Comparison of ENCODE assay signal across 10 mouse cellular contexts in genomic region chr3:129823293-129823692, GRCm38 (mm10). TPM values are rescaled to one million over a fixed set of nuclear protein-coding genes. Genes with fewer than 3 reads are reported as not detected.
DNase-seq lines count a peak whose midpoint lies in the region; ATAC-seq lines count a peak whose summit lies in the region.
"Had no signal": no experiment of that assay in that cellular context is flagged by ENCODE, and none has a peak within 500 bp of the region (broad histone marks: within the 10 kb centered on the region; RNA-seq: fewer than 3 reads in every experiment).

No protein-coding gene starts in this region.

- no peaks in the 10 kb centered on the region for H3K9me3 ChIP-seq in forebrain, embryonic 13.5 days (replicated peaks)
- H3K9me3 ChIP-seq in forebrain, embryonic 11.5 days (ENCODE audit: control insufficient read depth, low read length), result no peaks in the 10 kb centered on the region
- no peaks in the 10 kb centered on the region for H3K9me3 ChIP-seq in lung, embryonic 16.5 days (ENCODE audit: control insufficient read depth, low read length)
- no peaks in the 10 kb centered on the region for H3K9me3 ChIP-seq in liver, embryonic 16.5 days (replicated peaks; ENCODE audit: control insufficient read depth, low read length)

- DNase-seq in forebrain, embryonic 11.5 days (ENCODE audit: low spot score), result no peak
- DNase-seq in lung, postnatal 25 days (ENCODE audit: low spot score), result no peak
- DNase-seq in adrenal gland, postnatal 36 days, result no peak
- DNase-seq in heart, adult 8-10 months (ENCODE audit: low spot score), result no peak

- H3K9ac ChIP-seq in forebrain, embryonic 13.5 days, result no peak overlapping the region
- H3K9ac ChIP-seq in forebrain, embryonic 11.5 days (ENCODE audit: low read length), result no peak overlapping the region
- no peak overlapping the region for H3K9ac ChIP-seq in lung, embryonic 16.5 days (ENCODE audit: low read length)
- no peak overlapping the region for H3K9ac ChIP-seq in liver, embryonic 16.5 days (ENCODE audit: low read depth, low read length)

- H3K4me2 ChIP-seq in forebrain, embryonic 13.5 days, result no peak overlapping the region
- no peak overlapping the region for H3K4me2 ChIP-seq in forebrain, embryonic 11.5 days (ENCODE audit: low read depth, low read length, severe bottlenecking)
- no peak overlapping the region for H3K4me2 ChIP-seq in lung, embryonic 16.5 days (ENCODE audit: low read depth, low read length)
- H3K4me2 ChIP-seq in liver, embryonic 16.5 days (ENCODE audit: low read depth, low read length), result no peak overlapping the region

- H3K4me1 ChIP-seq in forebrain, embryonic 13.5 days, result peaks cover 3% of the 10 kb centered on the region
- H3K4me1 ChIP-seq in forebrain, embryonic 11.5 days (replicated peaks; ENCODE audit: control insufficient read depth, insufficient read depth, low read length), result peaks cover 2% of the 10 kb centered on the region; the same call in 1 of the 2 replicates
- no peaks in the 10 kb centered on the region for H3K4me1 ChIP-seq in lung, embryonic 16.5 days (replicated peaks; ENCODE audit: control insufficient read depth, insufficient read depth, low read length)
- H3K4me1 ChIP-seq in liver, embryonic 16.5 days (ENCODE audit: control insufficient read depth, low read depth, low read length), result no peaks in the 10 kb centered on the region

- H3K4me3 ChIP-seq in forebrain, embryonic 13.5 days, result no peak overlapping the region
- H3K4me3 ChIP-seq in forebrain, embryonic 11.5 days (ENCODE audit: low read depth, low read length), result no peak overlapping the region
- H3K4me3 ChIP-seq in lung, embryonic 16.5 days (ENCODE audit: low read length), result no peak overlapping the region
- no peak overlapping the region for H3K4me3 ChIP-seq in liver, embryonic 16.5 days (ENCODE audit: low read depth, low read length)

- H3K27me3 ChIP-seq in forebrain, embryonic 13.5 days, result no peaks in the 10 kb centered on the region
- no peaks in the 10 kb centered on the region for H3K27me3 ChIP-seq in forebrain, embryonic 11.5 days (ENCODE audit: control insufficient read depth, insufficient read depth, low read length)
- no peaks in the 10 kb centered on the region for H3K27me3 ChIP-seq in lung, embryonic 16.5 days (ENCODE audit: control insufficient read depth, insufficient read depth, low read depth, low read length)
- H3K27me3 ChIP-seq in liver, embryonic 16.5 days (ENCODE audit: control insufficient read depth, insufficient read depth, low read depth, low read length), result no peaks in the 10 kb centered on the region

- no peak overlapping the region for H3K27ac ChIP-seq in forebrain, embryonic 13.5 days
- no peak overlapping the region for H3K27ac ChIP-seq in forebrain, embryonic 11.5 days (ENCODE audit: low read depth, low read length)
- no peak overlapping the region for H3K27ac ChIP-seq in lung, embryonic 16.5 days (ENCODE audit: low read length)
- H3K27ac ChIP-seq in liver, embryonic 16.5 days (ENCODE audit: low read length), result no peak overlapping the region

- WGBS in forebrain, embryonic 13.5 days, result 57% methylated on average over 5 of the region's 5 CpGs
- 58% methylated on average over 5 of the region's 5 CpGs for WGBS in forebrain, embryonic 11.5 days
- 55% methylated on average over 5 of the region's 5 CpGs for WGBS in lung, embryonic 16.5 days
- 44% methylated on average over 5 of the region's 5 CpGs for WGBS in liver, embryonic 16.5 days (ENCODE audit: insufficient replicate concordance)

- ATAC-seq in forebrain, embryonic 13.5 days, result peak; percentile 58
- no peak for ATAC-seq in forebrain, embryonic 11.5 days (replicated peaks; ENCODE audit: low FRiP score)
- 0 out of 2 replicates have a peak, but pooled peaks have one; percentile 20 for ATAC-seq in lung, embryonic 16.5 days (ENCODE audit: low read depth)
- ATAC-seq in common myeloid progenitor, adult 5-6 weeks (replicated peaks; ENCODE audit: low read depth, poor library complexity, severe bottlenecking), result peak; percentile 86
- peak; percentile 24; the same call in 1 of the 2 replicates for ATAC-seq in liver, embryonic 16.5 days (ENCODE audit: low read depth)

- peaks cover 50% of the 10 kb centered on the region for H3K36me3 ChIP-seq in forebrain, embryonic 13.5 days (ENCODE audit: poor library complexity, severe bottlenecking)
- peaks cover 3% of the 10 kb centered on the region; the same call in 1 of the 2 replicates for H3K36me3 ChIP-seq in forebrain, embryonic 11.5 days (ENCODE audit: control insufficient read depth, insufficient read depth, low read length)
- peaks cover 19% of the 10 kb centered on the region for H3K36me3 ChIP-seq in lung, embryonic 16.5 days (ENCODE audit: control insufficient read depth, insufficient read depth, low read length)
- peaks cover 13% of the 10 kb centered on the region for H3K36me3 ChIP-seq in liver, embryonic 16.5 days (ENCODE audit: control insufficient read depth, insufficient read depth)

RNA-seq across cellular contexts. Expression of gene Rrh, which starts 0.9 kb away (rescaled TPM):
- 0.34 and 0.46 TPM in 2 replicates for polyA plus RNA-seq in forebrain, embryonic 13.5 days (2015; fragmentation: Nextera tagmentation; extraction: Ambion mirVana)
- polyA plus RNA-seq in forebrain, embryonic 11.5 days (2014; fragmentation: Nextera tagmentation; extraction: Ambion mirVana), result not detected in 2 replicates
- not detected in 2 replicates for polyA plus RNA-seq in lung, embryonic 16.5 days (2015; fragmentation: Nextera tagmentation; extraction: Ambion mirVana)
- total RNA-seq in common myeloid progenitor, adult 5-6 weeks (2017), result 0.73 and 1.5 TPM in 2 replicates
- not detected in 2 replicates for polyA plus RNA-seq in liver, embryonic 16.5 days (2015; fragmentation: Nextera tagmentation; extraction: Ambion mirVana)
- not detected for total RNA-seq in adrenal gland, postnatal 36 days (2021)
- under 1 TPM in 1 of 4 experiments, not detected in 3; 0.25 TPM for total RNA-seq in heart, adult 8-10 months (2022)
- polyA plus RNA-seq: stomach, embryonic 14.5 days had no signal

RNA-seq across cellular contexts. Expression of gene Gar1, which starts 7.9 kb away (rescaled TPM):
- polyA plus RNA-seq in forebrain, embryonic 13.5 days (2015; fragmentation: Nextera tagmentation; extraction: Ambion mirVana), result 63.1 and 65.7 TPM in 2 replicates
- 40.9 and 42.8 TPM in 2 replicates for polyA plus RNA-seq in forebrain, embryonic 11.5 days (2014; fragmentation: Nextera tagmentation; extraction: Ambion mirVana)
- 43.4 and 49.8 TPM in 2 replicates for polyA plus RNA-seq in lung, embryonic 16.5 days (2015; fragmentation: Nextera tagmentation; extraction: Ambion mirVana)
- 28.1 and 54.2 TPM in 2 replicates for total RNA-seq in common myeloid progenitor, adult 5-6 weeks (2017)
- polyA plus RNA-seq in liver, embryonic 16.5 days (2015; fragmentation: Nextera tagmentation; extraction: Ambion mirVana), result 20.8 and 23.6 TPM in 2 replicates
- 10 to 100 TPM; 48.6 to 54.7 TPM for total RNA-seq in adrenal gland, postnatal 36 days (2021)
- 10 to 100 TPM; 15.1 to 22.7 (median 21.6) TPM for total RNA-seq in heart, adult 8-10 months (2022)

RNA-seq across cellular contexts. Expression of gene Cfi, which starts 12.4 kb away (rescaled TPM):
- polyA plus RNA-seq in forebrain, embryonic 13.5 days (2015; fragmentation: Nextera tagmentation; extraction: Ambion mirVana), result 0.30 and 0.31 TPM in 2 replicates
- polyA plus RNA-seq in forebrain, embryonic 11.5 days (2014; fragmentation: Nextera tagmentation; extraction: Ambion mirVana), result 0.08 and 0.29 TPM in 2 replicates
- polyA plus RNA-seq in lung, embryonic 16.5 days (2015; fragmentation: Nextera tagmentation; extraction: Ambion mirVana), result 16.7 and 20.4 TPM in 2 replicates
- not detected in 2 replicates for total RNA-seq in common myeloid progenitor, adult 5-6 weeks (2017)
- 294 and 313 TPM in 2 replicates for polyA plus RNA-seq in liver, embryonic 16.5 days (2015; fragmentation: Nextera tagmentation; extraction: Ambion mirVana)
- total RNA-seq in adrenal gland, postnatal 36 days (2021), result under 1 TPM in 1 of 2 experiments, not detected in 1; 0.36 TPM
- 1 to 10 TPM in 3 of 4 experiments, under 1 TPM in 1; 0.82 to 1.6 (median 1.1) TPM for total RNA-seq in heart, adult 8-10 months (2022)
- total RNA-seq: layer of hippocampus, adult 18-20 months had no signal

RNA-seq across cellular contexts. Expression of gene Lrit3, which starts 19.5 kb away (rescaled TPM):
- not detected in 2 replicates for polyA plus RNA-seq in forebrain, embryonic 13.5 days (2015; fragmentation: Nextera tagmentation; extraction: Ambion mirVana)
- not detected in 2 replicates for polyA plus RNA-seq in forebrain, embryonic 11.5 days (2014; fragmentation: Nextera tagmentation; extraction: Ambion mirVana)
- 0.41 TPM in 1 of 2 replicates, not detected in the other for polyA plus RNA-seq in lung, embryonic 16.5 days (2015; fragmentation: Nextera tagmentation; extraction: Ambion mirVana)
- total RNA-seq in common myeloid progenitor, adult 5-6 weeks (2017), result not detected in 2 replicates
- not detected in 2 replicates for polyA plus RNA-seq in liver, embryonic 16.5 days (2015; fragmentation: Nextera tagmentation; extraction: Ambion mirVana)
- not detected for total RNA-seq in adrenal gland, postnatal 36 days (2021)
- not detected for total RNA-seq in heart, adult 8-10 months (2022)
- total RNA-seq: layer of hippocampus, adult 18-20 months had no signal

RNA-seq across cellular contexts. Expression of gene Pla2g12a, which starts 55.1 kb away (rescaled TPM):
- polyA plus RNA-seq in forebrain, embryonic 13.5 days (2015; fragmentation: Nextera tagmentation; extraction: Ambion mirVana), result 29.5 and 31.3 TPM in 2 replicates
- 33.7 and 39.0 TPM in 2 replicates for polyA plus RNA-seq in forebrain, embryonic 11.5 days (2014; fragmentation: Nextera tagmentation; extraction: Ambion mirVana)
- 38.0 and 38.5 TPM in 2 replicates for polyA plus RNA-seq in lung, embryonic 16.5 days (2015; fragmentation: Nextera tagmentation; extraction: Ambion mirVana)
- total RNA-seq in common myeloid progenitor, adult 5-6 weeks (2017), result 40.3 and 48.0 TPM in 2 replicates
- 80.6 and 81.6 TPM in 2 replicates for polyA plus RNA-seq in liver, embryonic 16.5 days (2015; fragmentation: Nextera tagmentation; extraction: Ambion mirVana)
- total RNA-seq in adrenal gland, postnatal 36 days (2021), result 10 to 100 TPM; 34.8 to 48.0 TPM
- total RNA-seq in heart, adult 8-10 months (2022), result 10 to 100 TPM; 43.8 to 66.6 (median 45.6) TPM

Comparison
In these comparisons a context has a peak if more than half of its experiments do, and no peak if none do; other contexts are left out.
1. RNA of gene Cfi, which starts 12.4 kb away (polyA plus RNA-seq): 294 to 313 TPM in liver, embryonic 16.5 days; 16.7 to 20.4 TPM in lung, embryonic 16.5 days, 0.30 to 0.31 TPM in forebrain, embryonic 13.5 days and 0.08 to 0.29 TPM in forebrain, embryonic 11.5 days; every median in the first group is over 10 times any median in the second.